Mouse (Mus musculus) heart, embryonic 16.5 days (tissue): ENCODE measurements around the gene Smad3. TPM values are rescaled to one million over a fixed set of nuclear protein-coding genes. Genes with fewer than 3 reads are reported as not detected.

ENCODE experiments used
- ATAC-seq: fragments of 200-750 bp; cut with Nextera tagmentation; replicated peaks from 2 replicates; pipeline ENCODE4 v1.8.0; 2017; ENCODE audit warnings: moderate number of reproducible peaks; ENCODE audit not compliant: insufficient read depth, low FRiP score; ENCODE audit errors: extremely low read depth
- H3K27ac ChIP-seq: fragments of 300-500 bp; sonication (generic); 2 replicates; pipeline ENCODE4 v1.5.1; 2014; ENCODE audit warnings: mild to moderate bottlenecking, low read length, control low read depth, moderate library complexity
- H3K27me3 ChIP-seq: fragments of 300-500 bp; sonication (generic); 2 replicates; pipeline ENCODE4 v1.6.1; 2014; ENCODE audit warnings: low read length, mixed read lengths; ENCODE audit not compliant: control insufficient read depth, insufficient read depth
- H3K36me3 ChIP-seq: fragments of 300-500 bp; sonication (generic); 2 replicates; pipeline ENCODE4 v1.6.1; 2014; ENCODE audit not compliant: control insufficient read depth, insufficient read depth
- H3K4me1 ChIP-seq: fragments of 300-500 bp; sonication (generic); 2 replicates; pipeline ENCODE4 v1.6.1; 2014; ENCODE audit warnings: low read length, mixed read lengths; ENCODE audit not compliant: control insufficient read depth, insufficient read depth
- H3K4me2 ChIP-seq: fragments of 300-500 bp; sonication (generic); 2 replicates; pipeline ENCODE4 v1.6.1; 2014; ENCODE audit warnings: low read depth, mild to moderate bottlenecking, control low read depth, low read length
- H3K4me3 ChIP-seq: fragments of 300-500 bp; sonication (generic); 2 replicates; pipeline ENCODE4 v1.5.1; 2014; ENCODE audit warnings: mild to moderate bottlenecking, control low read depth, low read length
- H3K9ac ChIP-seq: fragments of 300-500 bp; sonication (generic); 2 replicates; pipeline ENCODE4 v1.6.1; 2014; ENCODE audit warnings: low read length, control low read depth
- H3K9me3 ChIP-seq: fragments of 300-500 bp; sonication (generic); replicated peaks from 2 replicates; pipeline ENCODE4 v1.6.1; 2016; ENCODE audit warnings: low read length; ENCODE audit not compliant: control insufficient read depth
- WGBS: fragments of 180-500 bp; shearing (Covaris S2); extraction: QIAGEN DNeasy Blood & Tissue Kit; methylation state at CpG from one replicate; pipeline ENCODE4 v1.1.7; 2014; 5-methylcytosine and 5-hydroxymethylcytosine counted together
- polyA plus RNA-seq: library from polyadenylated mRNA; unstranded; fragments of >200 nt; fragmentation: Nextera tagmentation; extraction: Ambion mirVana; gene quantifications from 2 replicates; pipeline ENCODE4 v1.2.1, GENCODE M21; 2015

Smad3 gene
- polyA plus RNA-seq, 1 experiment from 2014 or later, result 12.5 TPM

DNA sequence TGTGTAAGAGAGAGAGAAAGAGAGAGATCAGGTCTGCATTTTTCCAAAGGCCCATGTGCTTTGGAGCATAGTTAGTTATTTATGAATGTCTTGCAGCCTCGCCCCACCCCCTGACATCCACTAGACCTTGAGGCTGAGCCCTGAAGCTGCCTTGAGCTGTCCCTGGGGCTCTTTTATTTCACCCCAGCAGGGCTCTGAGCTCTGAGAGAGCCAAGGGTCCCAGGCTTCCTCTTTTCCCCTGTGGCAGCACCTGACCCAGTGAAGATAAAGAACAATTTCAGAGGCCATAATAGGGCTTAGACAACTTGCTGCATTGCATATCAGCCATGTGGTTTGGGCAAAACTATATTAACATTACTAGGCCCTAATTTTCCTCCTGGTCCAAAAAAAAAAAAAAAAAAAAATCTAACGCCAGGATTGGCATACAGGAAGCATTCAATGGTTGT, 93.5 kb downstream of the Smad3 start:
- H3K4me2 ChIP-seq, result no peak overlapping the region
- H3K4me3 ChIP-seq, result no peak overlapping the region
- H3K36me3 ChIP-seq, result peaks cover 3% of the 10 kb centered on the region
- no peaks in the 10 kb centered on the region for H3K27me3 ChIP-seq
- no peak overlapping the region for H3K27ac ChIP-seq
- peaks cover 63% of the 10 kb centered on the region for H3K4me1 ChIP-seq
- H3K9ac ChIP-seq, result no peak overlapping the region
- H3K9me3 ChIP-seq, result no peaks in the 10 kb centered on the region
- 65% methylated on average over 2 of the region's 2 CpGs for WGBS
- ATAC-seq, result no peak

- no peak for ATAC-seq
- Histone ChIP-seq H3K9me3 (no peaks in the 10 kb centered on the region), H3K4me2 (no peak overlapping the region), H3K36me3 (peaks cover 3% of the 10 kb centered on the region), H3K4me3 (no peak overlapping the region), H3K4me1 (peaks cover 61% of the 10 kb centered on the region), H3K9ac (no peak overlapping the region), H3K27ac (no peak overlapping the region), H3K27me3 (no peaks in the 10 kb centered on the region)
- WGBS, result 58% methylated on average over 10 of the region's 10 CpGs
Measured at GRCm38 (mm10) chr9:63663222-63663621, 94.6 kb downstream of the Smad3 start.

DNA sequence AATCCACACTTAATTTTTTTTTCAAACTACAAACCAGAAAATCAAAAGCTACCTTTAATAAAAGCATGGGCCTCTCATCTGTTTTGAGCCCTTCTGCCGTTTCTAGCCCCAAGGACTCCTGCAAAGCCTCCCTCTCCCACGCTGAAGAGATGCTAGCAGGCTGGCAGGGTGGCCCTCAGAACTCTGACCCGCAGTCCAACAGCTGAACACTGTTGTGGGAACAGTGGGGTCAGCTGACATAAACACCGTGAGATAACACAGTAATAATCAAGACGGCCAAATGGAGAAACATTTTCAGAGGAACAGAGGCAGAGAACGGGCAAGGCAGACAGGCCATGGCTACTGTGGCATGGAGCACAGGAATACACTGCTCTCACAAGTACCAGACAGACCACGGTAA, 95.0 kb downstream of the Smad3 start:
- peaks cover 57% of the 10 kb centered on the region for H3K4me1 ChIP-seq
- H3K9me3 ChIP-seq, result no peaks in the 10 kb centered on the region
- no peak overlapping the region for H3K4me2 ChIP-seq
- H3K36me3 ChIP-seq, result peaks cover 3% of the 10 kb centered on the region
- H3K27me3 ChIP-seq, result no peaks in the 10 kb centered on the region
- 44% methylated on average over 7 of the region's 7 CpGs for WGBS
- H3K9ac ChIP-seq, result no peak overlapping the region
- ATAC-seq, result no peak
- no peak overlapping the region for H3K4me3 ChIP-seq
- no peak overlapping the region for H3K27ac ChIP-seq

GRCm38 (mm10) chr9:63660691-63661090, 97.1 kb downstream of the Smad3 start:
- Histone ChIP-seq H3K4me1 (peaks cover 51% of the 10 kb centered on the region), H3K27ac (no peak overlapping the region), H3K36me3 (peaks cover 3% of the 10 kb centered on the region), H3K27me3 (no peaks in the 10 kb centered on the region), H3K4me3 (no peak overlapping the region), H3K9ac (no peak overlapping the region), H3K4me2 (no peak overlapping the region), H3K9me3 (no peaks in the 10 kb centered on the region)
- 96% methylated on average over 3 of the region's 3 CpGs for WGBS
- no peak for ATAC-seq

- no peak for ATAC-seq
- Histone ChIP-seq H3K9ac (no peak overlapping the region), H3K9me3 (no peaks in the 10 kb centered on the region), H3K27me3 (no peaks in the 10 kb centered on the region), H3K4me3 (no peak overlapping the region), H3K27ac (no peak overlapping the region), H3K4me1 (peaks cover 51% of the 10 kb centered on the region), H3K36me3 (peaks cover 3% of the 10 kb centered on the region), H3K4me2 (no peak overlapping the region)
- 94% methylated on average over 4 of the region's 4 CpGs for WGBS
Measured at GRCm38 (mm10) chr9:63660061-63660460, 97.7 kb downstream of the Smad3 start.

DNA sequence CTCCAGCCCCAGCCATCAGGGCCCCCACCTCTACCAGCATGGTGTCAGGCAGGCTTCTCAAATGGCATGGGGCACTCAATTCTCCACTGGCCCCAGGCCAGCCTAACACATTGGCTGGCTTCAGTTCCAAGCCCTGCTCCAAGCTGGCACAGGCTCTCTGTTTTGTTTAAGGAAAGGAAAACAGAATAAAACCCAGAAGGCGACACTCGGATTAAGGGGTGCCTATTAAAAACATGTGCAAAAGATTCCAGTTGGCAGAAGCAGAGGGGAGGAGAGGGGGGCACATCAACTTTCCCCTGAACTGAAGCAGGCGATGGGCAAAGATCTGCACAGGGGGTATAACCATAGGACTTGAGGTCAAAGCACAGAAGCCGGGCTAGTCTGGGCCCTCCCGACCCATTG, 98.8 kb downstream of the Smad3 start:
- 0 out of 2 replicates have a peak, but pooled peaks have one; percentile 46 for ATAC-seq
- Histone ChIP-seq H3K4me2 (no peak overlapping the region), H3K4me3 (no peak overlapping the region), H3K36me3 (peaks cover 3% of the 10 kb centered on the region), H3K27me3 (no peaks in the 10 kb centered on the region), H3K4me1 (peaks cover 52% of the 10 kb centered on the region), H3K9me3 (no peaks in the 10 kb centered on the region), H3K9ac (no peak overlapping the region), H3K27ac (no peak overlapping the region)
- WGBS, result 69% methylated on average over 5 of the region's 5 CpGs

DNA sequence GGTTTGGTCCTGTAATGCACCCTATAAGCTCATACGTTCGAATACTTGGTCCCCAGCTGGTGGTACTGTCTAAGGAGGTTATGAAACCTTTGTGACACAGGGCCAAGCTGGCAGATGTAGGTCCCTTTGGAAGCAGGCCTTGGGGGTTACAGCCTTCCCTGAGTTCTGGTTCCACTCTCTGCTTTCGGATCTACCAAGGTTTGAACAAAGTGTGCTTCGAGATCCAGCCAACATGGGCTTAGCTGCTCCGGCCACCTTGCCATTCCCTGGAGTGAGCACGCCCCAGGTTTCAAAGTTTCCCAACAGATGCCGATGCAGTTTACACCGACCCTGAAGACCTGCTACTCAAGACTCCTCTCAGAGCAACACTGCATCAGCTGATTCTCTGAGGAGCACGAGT, 99.4 kb downstream of the Smad3 start:
- no peak overlapping the region for H3K27ac ChIP-seq
- peaks cover 3% of the 10 kb centered on the region for H3K36me3 ChIP-seq
- ATAC-seq, result no peak

DNA sequence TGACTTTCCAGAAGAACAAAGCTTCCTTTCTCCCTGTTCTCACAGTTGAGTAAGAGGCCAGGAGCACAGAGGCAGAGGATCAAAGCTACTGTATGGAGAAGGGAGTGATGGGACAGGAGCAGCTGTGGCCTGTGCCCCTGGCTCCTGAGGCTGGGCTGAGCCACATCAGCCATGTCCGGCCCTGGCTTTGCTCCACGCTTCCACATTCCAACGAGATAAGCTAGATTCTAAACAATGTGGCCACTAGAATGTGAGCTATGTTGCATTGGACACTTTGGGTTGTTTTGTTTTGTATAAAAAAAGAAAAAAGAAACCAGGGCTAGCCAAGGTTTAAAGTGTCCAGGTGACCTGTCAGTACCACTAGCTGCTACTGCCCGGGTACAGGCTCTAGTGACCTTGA, 100.6 kb downstream of the Smad3 start:
- Histone ChIP-seq H3K36me3 (peaks cover 10% of the 10 kb centered on the region), H3K9ac (no peak overlapping the region), H3K27ac (peak overlapping the region; percentile 61), H3K4me3 (no peak overlapping the region), H3K4me1 (peaks cover 49% of the 10 kb centered on the region), H3K4me2 (no peak overlapping the region), H3K27me3 (no peaks in the 10 kb centered on the region), H3K9me3 (no peaks in the 10 kb centered on the region)
- 16% methylated on average over 4 of the region's 4 CpGs for WGBS
- no peak; the same call in 1 of the 2 replicates for ATAC-seq

More for the DNA sequence above, 99.4 kb downstream of the Smad3 start:
- no peak overlapping the region for H3K4me3 ChIP-seq
- H3K27me3 ChIP-seq, result no peaks in the 10 kb centered on the region
- H3K4me1 ChIP-seq, result peaks cover 50% of the 10 kb centered on the region
- H3K9me3 ChIP-seq, result no peaks in the 10 kb centered on the region
- H3K9ac ChIP-seq, result no peak overlapping the region
- 89% methylated on average over 9 of the region's 9 CpGs for WGBS
- H3K4me2 ChIP-seq, result no peak overlapping the region

DNA sequence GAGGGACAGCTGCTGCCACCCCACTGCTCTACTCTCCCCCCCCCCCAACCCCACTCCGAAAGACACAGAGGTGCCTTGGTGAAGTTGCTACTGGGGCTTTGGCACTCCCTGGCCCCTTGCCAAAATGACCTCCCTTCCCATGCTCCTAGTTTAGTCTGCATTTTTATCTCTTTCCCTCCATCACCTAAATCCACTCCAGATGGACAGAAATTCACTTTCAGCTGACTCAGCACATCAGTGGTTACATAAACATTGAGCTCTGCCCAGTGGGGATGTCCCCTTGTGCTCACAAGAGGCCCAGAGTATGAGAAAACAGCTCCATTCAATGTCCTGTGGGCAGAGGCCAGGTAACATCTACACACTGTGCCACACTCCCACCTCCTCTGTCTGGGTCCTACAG, 102.7 kb downstream of the Smad3 start:
- H3K4me2 ChIP-seq, result no peak overlapping the region
- H3K4me3 ChIP-seq, result no peak overlapping the region
- H3K9ac ChIP-seq, result no peak overlapping the region
- H3K27ac ChIP-seq, result peak overlapping the region; percentile 40; the same call in 1 of the 2 replicates
- no peaks in the 10 kb centered on the region for H3K27me3 ChIP-seq
- no peaks in the 10 kb centered on the region for H3K9me3 ChIP-seq
- peaks cover 49% of the 10 kb centered on the region for H3K4me1 ChIP-seq
- ATAC-seq, result no peak
- peaks cover 13% of the 10 kb centered on the region; the same call in 1 of the 2 replicates for H3K36me3 ChIP-seq
- WGBS, result 40% methylated on average over 1 of the region's 1 CpGs
